Mouse (Mus musculus) stomach, embryonic 15.5 days (tissue): ENCODE data around the gene Nox4. TPM values are rescaled to one million over a fixed set of nuclear protein-coding genes. Genes with fewer than 3 reads are reported as not detected.
"Not testable (repeated sequence)": the region's sequence is repeated elsewhere in the genome, so short reads cannot be mapped to it uniquely, and the experiment has no call there.

ENCODE experiments used
- ATAC-seq: fragments of 200-750 bp; cut with Nextera tagmentation; 2 replicates; pipeline ENCODE4 v1.8.0; 2017; ENCODE audit warnings: low read depth, moderate number of reproducible peaks, moderate TSS enrichment; ENCODE audit not compliant: insufficient read depth, low FRiP score
- H3K27ac ChIP-seq: fragments of 300-500 bp; sonication (generic); 2 replicates; pipeline ENCODE4 v1.5.1; 2015; ENCODE audit warnings: mild to moderate bottlenecking, inconsistent platforms
- H3K27me3 ChIP-seq: fragments of 300-500 bp; sonication (generic); replicated peaks from 2 replicates; pipeline ENCODE4 v1.6.1; 2015; ENCODE audit warnings: inconsistent platforms
- H3K36me3 ChIP-seq: fragments of 300-500 bp; sonication (generic); 2 replicates; pipeline ENCODE4 v1.6.1; 2015; ENCODE audit warnings: inconsistent platforms
- H3K4me1 ChIP-seq: fragments of 300-500 bp; sonication (generic); 2 replicates; pipeline ENCODE4 v1.6.1; 2015; ENCODE audit warnings: inconsistent platforms
- H3K4me2 ChIP-seq: fragments of 300-500 bp; sonication (generic); 2 replicates; pipeline ENCODE4 v1.6.1; 2015; ENCODE audit warnings: mild to moderate bottlenecking, inconsistent platforms
- H3K4me3 ChIP-seq: fragments of 300-500 bp; sonication (generic); replicated peaks from 2 replicates; pipeline ENCODE4 v1.5.1; 2015; ENCODE audit warnings: inconsistent platforms
- H3K9ac ChIP-seq: fragments of 300-500 bp; sonication (generic); 2 replicates; pipeline ENCODE4 v1.6.1; 2015; ENCODE audit warnings: inconsistent platforms
- H3K9me3 ChIP-seq: fragments of 300-500 bp; sonication (generic); 2 replicates; pipeline ENCODE4 v1.6.1; 2016; ENCODE audit warnings: inconsistent platforms
- WGBS: fragments of 180-500 bp; shearing (Covaris S2); methylation state at CpG from one replicate; pipeline ENCODE4 v1.1.7; 2015; 5-methylcytosine and 5-hydroxymethylcytosine counted together
- polyA plus RNA-seq: library from polyadenylated mRNA; unstranded; fragments of >200 nt; fragmentation: Nextera tagmentation; extraction: Ambion mirVana; gene quantifications from 2 replicates; pipeline ENCODE4 v1.2.1, GENCODE M21; 2015

The Nox4 gene
- polyA plus RNA-seq, 1 experiment from 2014 or later = 3.6 TPM

DNA sequence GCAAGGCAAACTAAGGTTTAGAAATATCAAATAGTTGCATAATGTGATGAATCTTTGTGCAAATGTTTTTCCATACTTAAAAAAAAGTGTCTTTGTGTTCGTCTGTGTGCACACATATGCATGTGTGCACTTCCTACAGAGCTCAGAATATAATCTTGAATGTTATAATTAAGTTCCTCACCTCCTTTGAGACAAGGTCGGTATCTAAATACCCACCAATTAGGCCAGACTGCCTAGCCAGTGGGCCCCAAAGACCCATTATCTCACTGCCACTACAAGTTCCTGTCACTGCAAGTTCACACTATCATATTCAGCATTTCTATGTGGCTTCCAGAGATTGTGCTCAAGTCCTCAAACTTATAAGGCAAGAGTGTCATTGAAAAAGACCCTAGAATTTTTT is 129.0 kb downstream of the Nox4 start:
- no peaks in the 10 kb centered on the region for H3K27me3 ChIP-seq
- no peak overlapping the region for H3K9ac ChIP-seq
- no peaks in the 10 kb centered on the region for H3K36me3 ChIP-seq
- no peaks in the 10 kb centered on the region for H3K9me3 ChIP-seq
- H3K4me3 ChIP-seq = no peak overlapping the region
- ATAC-seq = no peak
- H3K4me2 ChIP-seq = no peak overlapping the region
- no peaks in the 10 kb centered on the region for H3K4me1 ChIP-seq
- no peak overlapping the region for H3K27ac ChIP-seq
- 68% methylated on average over 2 of the region's 2 CpGs for WGBS

DNA sequence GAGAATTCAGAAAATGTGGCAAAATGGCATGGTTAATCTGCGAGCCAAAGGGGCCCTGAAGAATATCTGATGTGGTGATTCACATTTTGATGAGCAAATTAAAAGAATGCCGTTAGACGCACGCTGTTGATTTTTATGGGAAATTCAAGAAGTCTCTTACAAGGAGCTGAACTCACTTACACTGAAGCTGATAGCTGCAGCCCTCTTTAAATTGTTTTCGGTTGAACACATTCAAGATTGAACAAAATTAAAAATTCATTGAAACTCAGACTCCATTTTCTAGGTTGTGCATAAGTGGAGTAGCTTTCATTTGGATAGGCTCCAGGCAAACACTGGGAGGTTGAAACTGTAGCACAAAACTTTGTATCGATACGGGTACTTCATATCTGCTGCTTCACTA is 151.1 kb downstream of the Nox4 start:
- no peak overlapping the region for H3K4me3 ChIP-seq
- WGBS = 92% methylated on average over 7 of the region's 7 CpGs
- no peak for ATAC-seq
- H3K9ac ChIP-seq = no peak overlapping the region
- no peak overlapping the region for H3K27ac ChIP-seq
- no peaks in the 10 kb centered on the region for H3K9me3 ChIP-seq
- no peaks in the 10 kb centered on the region for H3K4me1 ChIP-seq
- no peaks in the 10 kb centered on the region for H3K27me3 ChIP-seq
- no peaks in the 10 kb centered on the region for H3K36me3 ChIP-seq
- no peak overlapping the region for H3K4me2 ChIP-seq

DNA sequence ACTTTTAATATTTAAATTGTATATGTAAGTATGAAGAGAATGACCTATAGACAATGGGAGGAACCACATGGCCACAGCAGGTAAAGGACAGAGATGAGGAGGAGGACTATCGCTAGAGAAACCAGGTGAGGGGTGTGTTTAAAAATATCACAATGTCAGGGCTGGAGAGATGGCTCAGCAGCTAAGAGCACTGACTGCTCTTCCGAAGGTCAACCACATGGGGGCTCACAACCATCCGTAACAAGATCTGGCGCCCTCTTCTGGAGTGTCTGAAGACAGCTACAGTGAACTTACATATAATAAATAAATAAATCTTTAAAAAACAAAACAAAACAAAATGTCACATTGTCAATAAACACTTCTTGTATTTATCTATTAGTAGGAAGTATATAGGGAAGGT is 165.5 kb downstream of the Nox4 start:
- not testable (repeated sequence) for H3K4me2 ChIP-seq, H3K9me3 ChIP-seq, H3K9ac ChIP-seq, H3K27me3 ChIP-seq, ATAC-seq, H3K4me3 ChIP-seq, H3K4me1 ChIP-seq, H3K36me3 ChIP-seq, H3K27ac ChIP-seq
- WGBS = 11% methylated on average over 4 of the region's 4 CpGs

DNA sequence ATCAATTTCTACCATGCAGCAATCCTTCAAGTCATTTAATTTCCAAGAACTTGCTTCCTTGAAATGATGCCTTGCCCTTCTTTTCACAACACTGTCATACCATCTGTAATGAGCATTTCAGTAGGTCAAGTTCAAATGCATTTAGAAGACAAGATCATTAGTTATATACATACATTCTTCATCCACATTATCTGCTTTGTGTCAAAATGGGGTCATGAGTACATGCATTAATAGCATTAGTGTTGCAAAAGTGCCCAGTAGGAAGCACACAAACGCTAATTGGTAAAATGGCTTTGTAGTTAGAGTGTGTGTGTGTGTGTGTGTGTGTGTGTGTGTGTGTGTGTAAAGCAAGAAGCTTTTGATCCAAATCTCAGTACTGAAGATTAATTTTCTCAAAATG is 167.4 kb downstream of the Nox4 start:
- no peaks in the 10 kb centered on the region for H3K36me3 ChIP-seq
- no peaks in the 10 kb centered on the region for H3K27me3 ChIP-seq
- H3K4me3 ChIP-seq = no peak overlapping the region
- no peak overlapping the region for H3K27ac ChIP-seq
- H3K4me1 ChIP-seq = no peaks in the 10 kb centered on the region
- H3K4me2 ChIP-seq = no peak overlapping the region
- no peaks in the 10 kb centered on the region for H3K9me3 ChIP-seq
- ATAC-seq = no peak
- no peak overlapping the region for H3K9ac ChIP-seq
- WGBS = 36% methylated on average over 1 of the region's 1 CpGs

Other genes starting within 250 kb of the Nox4 start
- gene Vmn2r79, start 250.0 kb upstream of the Nox4 start, polyA plus RNA-seq = not detected in 2 replicates
- 0.03 TPM in 1 of 2 replicates, not detected in the other for gene Tyr, start 247.4 kb downstream of the Nox4 start, polyA plus RNA-seq